Mouse (Mus musculus) retina, adult 2 months (tissue): ENCODE data around the gene Thap4.
"Not testable (repeated sequence)": the region's sequence is repeated elsewhere in the genome, so short reads cannot be mapped to it uniquely, and the experiment has no call there.

Source experiments
- DNase-seq: peaks from one replicate; pipeline ENCODE4 v3.0.0-alpha.2; 2012; ENCODE audit warnings: low read depth, low spot score

Gene Thap4

DNA sequence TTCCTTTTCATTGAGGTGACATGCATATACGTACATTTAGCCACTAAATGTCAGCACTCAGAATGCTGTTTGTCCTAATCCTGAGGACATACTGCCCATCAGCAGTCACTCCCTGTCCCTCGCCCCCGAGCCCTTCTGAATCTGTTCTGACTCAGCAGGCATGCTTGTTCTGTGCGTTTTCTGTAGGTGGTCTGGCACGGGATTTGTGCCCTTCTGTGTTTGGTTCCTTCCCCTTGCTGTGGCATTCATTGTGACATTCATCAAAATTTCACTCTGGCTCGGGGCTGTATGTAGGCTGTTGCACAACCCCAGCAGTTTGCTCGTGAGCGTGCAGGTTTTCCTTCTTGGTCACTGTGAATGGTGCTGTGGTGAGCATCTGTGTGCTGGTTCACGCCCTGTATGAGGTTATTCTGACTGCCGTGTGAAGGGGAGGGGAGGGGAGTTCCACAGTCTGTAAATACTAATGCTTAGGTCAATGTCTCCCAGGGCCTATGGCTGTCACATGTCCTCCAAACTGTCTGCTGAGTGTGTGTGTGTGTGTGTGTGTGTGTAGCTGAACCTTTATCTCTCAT lies 62.8 kb downstream of the Thap4 start:
- no peak for DNase-seq

DNA sequence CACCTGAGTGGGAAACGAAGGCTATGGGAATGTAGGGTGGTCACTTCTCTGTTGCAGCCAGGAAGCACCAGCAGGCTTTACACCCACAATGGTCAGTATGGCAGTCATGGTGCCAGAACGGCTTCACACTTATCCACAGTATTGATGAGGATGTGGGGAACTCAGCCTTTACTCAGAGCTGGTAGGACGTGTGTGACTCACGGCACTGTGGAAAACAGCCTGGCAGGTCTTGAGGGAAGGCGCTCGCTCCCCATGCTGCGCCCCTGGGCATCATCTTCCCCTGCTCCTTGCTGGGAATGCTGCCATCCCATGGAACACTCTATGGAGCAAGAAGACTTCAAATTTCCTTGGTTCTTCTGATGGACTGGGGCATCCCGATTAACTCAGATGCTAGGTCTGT lies 63.6 kb downstream of the Thap4 start:
- DNase-seq: no peak

DNA sequence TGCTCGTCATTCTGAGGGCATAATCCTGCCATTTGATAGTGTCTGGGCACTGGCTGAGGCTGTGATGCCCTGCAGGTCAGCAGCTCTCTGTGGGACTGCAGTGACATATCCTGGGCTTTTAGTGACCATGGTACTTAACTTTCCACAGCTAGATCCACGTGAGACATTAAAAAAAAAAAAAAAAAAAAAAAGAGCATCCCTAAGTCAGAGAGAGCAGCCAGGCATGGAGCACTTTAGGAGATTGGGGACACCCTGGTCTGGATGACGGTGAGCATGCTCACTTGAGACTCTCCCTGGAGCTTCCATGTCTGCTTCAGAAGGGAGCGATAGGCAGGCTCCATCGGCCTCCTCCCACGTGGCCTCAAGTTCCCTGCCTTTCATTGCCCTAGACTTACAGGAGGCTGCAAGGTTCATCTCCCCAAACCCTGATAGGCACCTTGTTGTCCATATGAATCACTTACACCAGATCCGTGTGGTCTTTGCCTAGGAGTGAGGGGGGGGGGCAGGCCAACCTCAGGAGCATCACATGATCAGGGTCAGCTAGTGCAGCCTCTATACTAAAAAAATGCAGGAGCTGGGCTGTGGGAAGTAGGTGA lies 64.7 kb downstream of the Thap4 start:
- DNase-seq: no peak

DNA sequence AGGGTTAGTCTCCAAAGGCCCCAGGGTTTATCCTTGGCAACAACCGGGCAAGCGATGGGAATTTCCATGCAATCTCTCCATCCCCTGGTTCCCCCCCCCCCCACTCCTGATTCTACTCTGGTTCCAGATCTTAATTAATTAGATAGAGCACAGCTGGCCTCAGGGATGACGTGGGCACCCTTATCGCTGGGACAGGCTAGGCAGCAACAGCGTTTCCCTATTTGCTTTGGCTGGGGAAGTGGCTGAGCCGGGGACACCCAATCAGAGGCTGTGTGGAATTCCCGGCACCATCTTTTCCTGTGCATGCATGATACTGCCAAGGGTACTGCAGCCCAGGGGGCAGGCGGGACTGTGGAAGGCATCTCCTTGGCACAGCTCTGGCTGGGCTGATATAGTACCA lies 66.5 kb downstream of the Thap4 start:
- DNase-seq: no peak

DNA sequence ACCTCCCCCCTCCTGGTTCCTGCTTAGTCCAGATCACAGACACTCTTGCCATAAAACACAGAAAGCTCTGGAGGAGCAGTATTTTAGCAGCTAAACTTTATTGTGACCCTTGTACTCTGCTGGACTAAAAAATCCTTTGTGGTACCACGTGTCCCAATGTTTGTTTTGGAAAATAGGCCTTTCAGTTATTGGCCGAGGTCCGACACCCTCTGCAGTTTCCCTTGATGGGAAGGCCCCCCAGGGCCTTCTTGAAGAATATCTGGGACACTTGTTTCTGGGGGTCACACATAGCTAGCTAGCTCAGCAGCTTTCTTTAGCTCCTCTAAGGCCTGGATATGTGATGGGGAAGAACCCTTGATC lies 67.7 kb downstream of the Thap4 start:
- DNase-seq: no peak

DNA sequence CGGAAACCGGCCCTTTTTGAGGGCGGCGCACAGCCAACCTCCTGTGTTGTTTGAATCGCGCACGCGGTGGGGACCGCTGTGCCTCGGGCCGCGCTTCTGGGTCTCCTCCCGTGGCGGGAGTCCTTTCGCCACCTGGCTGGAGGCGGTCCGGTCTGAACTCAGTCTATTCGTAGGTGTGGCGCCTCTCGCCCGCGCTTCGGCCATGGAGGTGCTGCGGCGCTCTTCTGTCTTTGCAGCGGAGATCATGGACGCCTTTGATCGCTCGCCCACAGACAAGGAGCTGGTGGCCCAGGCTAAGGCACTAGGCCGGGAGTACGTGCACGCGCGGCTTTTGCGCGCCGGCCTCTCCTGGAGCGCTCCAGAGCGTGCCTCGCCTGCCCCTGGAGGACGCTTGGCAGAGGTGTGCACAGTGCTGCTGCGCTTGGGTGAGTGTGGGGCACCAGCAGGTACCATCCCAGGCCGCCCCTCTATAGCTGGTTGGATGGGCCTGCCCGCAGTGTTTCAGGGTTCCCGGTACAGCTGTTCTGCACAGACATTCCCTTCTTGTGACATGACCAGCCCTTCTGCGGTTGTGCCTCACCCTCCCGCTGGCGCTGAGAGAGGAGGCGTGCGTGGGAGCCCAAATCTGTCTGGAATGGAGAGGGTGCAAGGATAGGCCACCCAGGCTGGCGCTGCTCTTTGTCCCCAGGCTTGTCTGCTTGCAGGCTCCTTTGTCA lies 68.3 kb downstream of the Thap4 start:
- DNase-seq: peak; percentile 51

DNA sequence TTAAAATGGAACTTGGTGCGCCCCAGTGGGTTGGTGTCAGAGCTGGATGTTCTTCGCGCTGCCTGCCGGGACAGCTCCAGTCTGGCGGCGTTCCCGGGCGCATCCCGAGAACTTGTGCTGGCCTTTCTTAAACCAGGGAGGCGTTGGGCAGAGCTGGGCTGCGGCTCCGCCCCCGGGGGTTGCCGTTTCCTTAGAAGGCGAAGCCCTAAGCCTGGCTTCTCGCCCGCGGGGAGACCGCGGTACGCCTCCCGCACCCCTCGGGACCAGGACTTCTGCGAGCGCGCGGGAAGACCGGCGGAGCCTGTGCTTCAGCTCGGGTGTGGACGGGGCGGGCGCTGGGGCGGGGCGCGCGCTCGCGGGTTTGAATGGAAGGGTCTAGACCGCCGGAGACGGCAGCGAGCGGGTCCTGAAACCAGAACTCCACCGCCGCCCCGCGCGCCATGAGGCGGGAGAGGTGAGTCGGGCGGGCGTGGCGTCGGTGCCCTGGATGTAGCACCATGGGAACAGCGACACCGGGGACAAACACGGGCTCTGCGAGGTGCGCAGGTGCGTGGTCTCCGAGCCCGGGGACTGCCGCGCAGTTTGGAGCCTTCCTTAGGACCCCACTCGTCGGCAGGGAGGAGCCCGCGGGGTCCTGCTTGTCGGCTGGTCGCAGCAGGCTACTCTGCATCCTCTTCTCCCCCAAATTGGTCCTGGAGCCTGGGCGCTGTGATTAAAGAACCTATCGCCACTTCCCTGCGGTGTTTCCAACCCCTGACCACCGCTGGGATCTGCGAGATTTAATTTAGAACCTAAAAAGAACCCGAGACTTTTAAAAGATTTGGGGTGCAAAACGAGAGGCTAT lies 69.0 kb downstream of the Thap4 start, which contains the start of gene Bok:
Gene Bok (plus strand): TSS at position 260 of the 844 bp plus-strand sequence.
- no peak for DNase-seq

DNA sequence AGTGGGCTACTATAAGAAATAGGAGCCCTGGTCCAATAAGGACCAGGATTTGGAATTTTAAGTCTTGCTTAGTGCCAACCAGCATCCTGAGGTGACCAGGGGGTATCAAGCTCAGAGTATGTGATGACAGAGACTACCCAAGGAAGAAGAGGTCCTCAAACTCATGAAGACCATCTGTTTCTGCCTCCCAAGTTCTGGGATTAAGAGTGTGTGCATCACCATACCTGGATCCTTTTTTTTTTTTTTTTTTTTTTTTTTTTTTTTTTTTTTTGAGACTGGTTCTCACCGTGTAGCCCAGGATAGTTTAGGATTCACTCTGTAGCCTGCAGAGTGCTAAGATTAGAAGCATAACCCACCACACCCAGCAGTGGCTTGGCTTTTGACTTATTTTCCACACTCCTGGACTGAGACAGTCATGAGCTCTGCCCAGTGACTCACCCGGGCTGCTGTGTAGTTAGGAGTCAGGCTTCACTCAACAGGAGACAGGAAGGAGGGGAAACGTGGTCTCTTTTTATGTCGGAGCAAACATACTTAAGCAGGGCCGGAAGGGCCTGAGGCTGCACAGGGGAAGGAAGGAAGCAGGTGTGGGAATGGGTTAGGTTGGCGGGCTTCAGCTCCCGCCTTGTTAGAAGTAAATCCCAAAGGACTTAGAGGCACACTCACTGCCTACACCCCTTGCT lies 74.6 kb downstream of the Thap4 start:
- no peak for DNase-seq

DNA sequence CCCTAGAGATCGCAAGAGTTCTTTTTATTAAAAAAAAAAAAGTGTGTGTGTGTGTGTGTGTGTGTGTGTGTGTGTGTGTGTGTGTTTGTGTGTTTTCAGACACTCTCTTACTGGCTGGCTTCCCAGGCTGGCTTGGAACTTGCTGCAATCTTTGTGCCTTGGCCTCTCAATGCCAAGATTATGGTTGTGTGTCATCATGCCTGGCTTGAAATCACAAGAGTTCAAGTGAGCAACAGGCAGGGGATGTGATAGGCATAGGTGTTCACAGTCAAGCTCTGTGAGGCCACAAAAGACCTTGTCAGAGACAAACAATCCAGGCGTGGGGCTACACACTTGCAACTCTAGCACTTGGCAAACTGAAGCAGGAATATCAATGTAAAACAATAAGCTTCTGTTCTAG lies 76.3 kb downstream of the Thap4 start:
- DNase-seq: no peak

DNA sequence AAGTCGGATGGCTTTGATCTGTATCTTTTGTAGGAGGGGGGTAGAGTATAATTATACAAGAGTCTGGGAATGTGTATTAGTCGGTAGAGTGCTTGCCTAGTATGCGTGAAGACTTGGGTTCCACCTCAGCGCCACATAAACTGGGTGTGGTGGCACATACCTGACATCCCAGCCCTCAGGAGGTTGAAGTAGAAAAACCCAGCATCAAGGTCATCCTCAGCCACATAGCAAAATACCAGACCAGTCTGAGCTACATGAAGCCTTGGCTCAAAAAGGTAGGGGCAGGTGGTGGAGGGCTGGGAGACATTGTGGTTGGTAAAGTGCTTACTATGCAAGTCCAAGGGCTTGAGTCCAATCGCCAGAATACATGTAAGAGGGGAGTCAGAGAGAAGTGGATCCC lies 82.0 kb downstream of the Thap4 start:
- no peak for DNase-seq

DNA sequence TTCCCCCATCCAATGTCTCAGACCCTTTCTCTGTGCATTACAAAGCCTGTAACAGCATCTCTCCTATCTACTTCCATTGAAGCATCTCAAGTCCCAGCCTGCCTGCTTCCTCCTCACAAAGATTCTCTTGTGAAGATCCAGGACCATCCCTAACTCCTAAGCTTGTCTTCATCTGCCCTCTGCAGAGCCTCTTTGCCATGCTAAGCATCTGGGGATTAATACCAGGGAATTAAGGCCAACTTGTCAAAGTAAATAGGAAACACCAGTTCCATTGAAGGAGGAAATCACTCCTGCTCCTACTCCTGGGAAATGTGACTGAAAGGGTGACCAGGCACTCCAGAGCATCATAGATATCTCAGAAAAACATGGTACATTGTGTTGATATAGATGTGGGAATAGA lies 84.7 kb downstream of the Thap4 start:
- peak; percentile 57 for DNase-seq

DNA sequence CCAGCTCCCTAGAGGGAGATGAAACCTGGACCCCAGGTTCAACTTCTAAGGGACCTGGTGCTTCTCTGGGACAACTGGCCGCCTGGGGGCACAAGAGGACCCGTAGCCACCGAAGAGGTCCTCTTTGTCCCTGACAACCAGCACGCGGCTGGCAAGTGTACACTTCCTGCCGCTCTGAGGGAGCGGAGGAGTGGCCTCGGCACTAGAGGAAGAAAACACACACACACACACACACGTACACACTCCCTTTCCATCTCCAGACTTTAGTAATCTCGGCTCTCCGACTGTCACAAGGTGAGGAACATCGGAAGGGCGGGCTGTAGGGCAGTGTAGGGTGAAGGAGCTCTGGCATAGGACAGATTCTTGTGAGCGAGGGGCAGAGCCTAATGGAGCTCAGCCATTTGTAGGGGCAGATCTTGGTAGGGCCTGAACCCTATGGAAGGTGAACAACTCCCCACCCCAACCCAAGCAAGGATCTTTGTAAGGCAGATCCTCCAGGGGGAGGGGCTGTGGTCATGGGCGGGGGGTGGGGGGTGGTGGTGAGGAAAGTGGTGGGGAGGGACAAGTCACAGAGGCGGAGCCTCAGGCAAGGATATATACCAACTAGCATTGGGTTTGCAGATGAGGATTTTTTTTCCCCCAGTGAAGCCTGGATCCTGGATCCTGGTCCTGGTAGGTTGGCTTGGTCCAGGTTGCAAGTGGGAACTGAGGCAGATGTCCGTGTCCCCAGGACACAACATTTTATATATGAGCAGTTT lies 85.7 kb downstream of the Thap4 start:
- no peak for DNase-seq

DNA sequence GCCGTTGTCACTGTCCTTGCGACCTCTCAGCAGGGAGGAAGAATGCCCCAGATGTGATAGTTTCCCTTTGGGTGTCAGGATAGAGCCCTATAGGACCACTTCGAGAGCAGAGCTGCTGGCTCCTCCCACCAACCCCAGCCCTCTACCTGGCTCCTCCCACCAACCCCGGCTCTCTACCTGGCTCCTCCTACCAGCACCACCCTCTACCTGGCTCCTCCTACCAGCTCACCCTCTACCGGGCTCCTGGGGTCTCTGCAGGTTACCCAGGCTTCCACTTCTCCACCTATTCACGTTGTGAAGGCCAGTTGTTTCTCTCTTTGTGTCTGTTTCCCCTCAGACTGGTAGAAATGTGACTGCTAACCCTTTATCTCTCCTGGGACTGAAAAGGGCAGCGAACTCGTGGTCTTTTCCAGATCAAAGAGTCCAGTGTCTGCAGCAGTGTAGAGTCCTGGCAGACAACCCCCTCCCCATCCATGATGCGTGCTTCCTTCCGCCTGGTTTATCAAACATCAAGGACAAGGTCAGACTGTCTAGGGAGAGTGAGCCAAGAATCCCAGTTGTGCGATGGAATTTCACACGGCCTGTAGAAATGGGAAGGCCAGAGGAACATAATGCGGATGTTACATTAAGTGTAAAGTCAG lies 86.8 kb downstream of the Thap4 start:
- no peak for DNase-seq

DNA sequence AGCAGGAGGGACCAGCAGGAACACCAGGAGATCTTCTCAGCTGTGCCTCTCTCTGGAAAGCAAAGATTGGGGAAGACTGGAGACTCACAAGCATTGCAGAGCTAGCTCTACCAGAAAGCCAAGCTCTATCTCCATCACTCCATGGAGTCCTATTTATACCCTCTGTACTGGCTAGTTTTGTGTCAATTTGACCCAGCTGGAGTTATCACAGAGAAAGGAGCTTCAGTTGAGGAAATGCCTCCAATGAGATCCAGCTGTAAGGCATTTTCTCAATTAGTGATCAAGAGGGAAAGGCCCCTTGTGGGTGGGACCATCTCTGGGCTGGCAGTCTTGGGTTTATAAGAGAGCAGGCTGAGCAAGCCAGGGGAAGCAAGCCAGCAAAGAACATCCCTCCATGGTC lies 96.1 kb downstream of the Thap4 start, which contains the start of gene Stk25:
Gene Stk25 (minus strand): TSS at position 101 of the 400 bp plus-strand sequence.
- not testable (repeated sequence) for DNase-seq

DNA sequence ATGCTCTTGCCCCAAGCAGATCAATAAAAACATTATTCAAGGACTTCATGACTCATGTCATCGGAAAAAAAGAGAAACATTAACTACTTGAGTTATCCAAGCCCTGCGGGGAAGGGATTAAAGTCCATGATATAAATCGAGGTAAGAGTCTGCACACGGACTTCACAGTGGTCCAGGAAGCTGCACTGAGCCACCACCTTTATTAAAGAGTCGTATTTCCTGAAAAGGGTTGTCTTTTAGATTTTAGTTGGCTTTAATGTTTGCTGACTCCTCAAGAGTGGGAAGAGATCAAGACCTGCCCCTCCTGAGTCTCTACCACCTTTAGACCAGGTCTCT lies 97.7 kb downstream of the Thap4 start:
- no peak for DNase-seq

DNA sequence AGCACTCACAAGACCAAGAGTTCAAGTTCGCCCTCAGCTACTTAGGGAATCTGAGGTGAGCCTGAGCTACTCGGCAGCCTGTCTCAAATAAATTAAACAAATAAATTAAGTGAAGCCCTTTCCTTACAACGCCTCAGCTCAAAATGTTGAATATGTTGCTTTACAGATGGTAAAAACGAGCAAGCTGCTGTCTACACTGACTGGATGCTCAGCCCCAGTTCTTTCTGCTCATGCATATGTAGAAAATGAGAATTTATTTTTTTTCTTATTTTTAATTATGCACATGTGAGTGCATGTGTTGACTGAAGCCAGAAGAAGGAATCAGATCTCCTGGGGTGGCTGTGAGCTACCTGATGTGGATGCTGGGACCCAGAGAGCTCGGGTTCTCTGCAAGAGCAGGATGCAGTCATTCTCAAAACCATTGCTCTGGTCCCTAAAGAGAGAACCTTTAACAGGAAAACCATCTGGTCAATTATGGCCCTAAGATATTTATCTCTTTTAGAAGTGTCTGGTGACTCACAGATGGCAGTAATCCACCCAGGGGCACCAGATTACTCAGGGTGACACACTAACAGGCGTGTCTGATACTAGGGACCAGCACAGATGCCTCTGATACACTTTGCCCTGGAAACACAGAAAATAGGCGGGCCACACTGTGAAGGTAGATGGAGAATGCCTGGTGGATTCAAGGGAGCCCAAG lies 98.2 kb downstream of the Thap4 start:
- no peak for DNase-seq

DNA sequence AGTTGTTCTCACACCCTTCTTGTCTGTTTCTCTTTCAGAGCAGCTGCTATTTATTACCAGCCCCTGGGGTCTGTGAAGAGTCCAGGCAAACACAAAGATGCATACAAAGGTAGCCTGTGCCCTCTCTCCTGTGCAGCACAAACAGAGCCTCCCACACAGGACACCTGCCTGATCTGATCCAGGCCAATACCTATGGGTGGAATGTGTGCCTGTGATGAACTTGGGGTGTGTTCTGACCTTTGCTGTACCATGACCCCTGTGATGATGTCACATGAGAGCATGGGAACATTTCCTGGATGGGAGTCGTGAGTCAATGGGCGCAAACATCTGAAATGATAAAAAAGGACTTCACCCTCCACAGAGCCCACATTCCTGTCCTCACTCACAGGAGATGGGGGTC lies 99.9 kb downstream of the Thap4 start:
- no peak for DNase-seq

DNA sequence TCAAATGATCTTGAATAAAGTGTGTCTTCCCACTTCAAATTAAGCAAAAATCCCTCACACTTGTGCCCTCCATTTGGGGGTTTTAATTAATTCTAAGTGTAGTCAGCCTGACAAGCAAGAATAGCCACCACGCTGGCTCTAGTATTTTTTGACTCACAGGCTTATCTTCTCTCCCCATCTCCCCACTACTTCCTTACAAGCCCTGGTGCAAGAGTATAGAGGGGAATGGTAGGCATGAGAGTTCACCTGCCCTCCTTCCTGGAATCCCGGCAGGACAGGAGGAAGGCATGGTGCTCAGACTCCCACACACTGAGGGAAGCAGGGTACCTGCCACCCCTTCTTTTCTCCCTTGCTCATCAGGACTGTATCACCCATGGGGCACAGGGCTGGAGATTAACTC lies 100.4 kb downstream of the Thap4 start:
- DNase-seq: no peak
